Mouse (Mus musculus) midbrain, embryonic 13.5 days (tissue): ENCODE results near the gene Zfp867. TPM values are rescaled to one million over a fixed set of nuclear protein-coding genes. Genes with fewer than 3 reads are reported as not detected.

Source experiments
- ATAC-seq: fragments of 200-750 bp; cut with Nextera tagmentation; 2 replicates; pipeline ENCODE4 v1.8.0; 2017; ENCODE audit warnings: mild to moderate bottlenecking, moderate TSS enrichment, moderate library complexity
- H3K27ac ChIP-seq: fragments of 300-500 bp; sonication (generic); 2 replicates; pipeline ENCODE4 v1.5.1; 2015; ENCODE audit warnings: inconsistent platforms, mild to moderate bottlenecking, moderate library complexity
- H3K27me3 ChIP-seq: fragments of 300-500 bp; sonication (generic); 2 replicates; pipeline ENCODE4 v1.6.1; 2015; ENCODE audit warnings: mild to moderate bottlenecking, inconsistent platforms
- H3K36me3 ChIP-seq: fragments of 300-500 bp; sonication (generic); 2 replicates; pipeline ENCODE4 v1.6.1; 2015; ENCODE audit warnings: mild to moderate bottlenecking, inconsistent platforms
- H3K4me1 ChIP-seq: fragments of 300-500 bp; sonication (generic); replicated peaks from 2 replicates; pipeline ENCODE4 v1.6.1; 2015; ENCODE audit warnings: inconsistent platforms
- H3K4me2 ChIP-seq: fragments of 300-500 bp; sonication (generic); replicated peaks from 2 replicates; pipeline ENCODE4 v1.6.1; 2015; ENCODE audit warnings: moderate library complexity, mild to moderate bottlenecking, inconsistent platforms
- H3K4me3 ChIP-seq: fragments of 300-500 bp; sonication (generic); replicated peaks from 2 replicates; pipeline ENCODE4 v1.5.1; 2015; ENCODE audit warnings: mild to moderate bottlenecking, inconsistent platforms
- H3K9ac ChIP-seq: fragments of 300-500 bp; sonication (generic); replicated peaks from 2 replicates; pipeline ENCODE4 v1.6.1; 2015; ENCODE audit warnings: mild to moderate bottlenecking, inconsistent platforms
- H3K9me3 ChIP-seq: fragments of 300-500 bp; sonication (generic); 2 replicates; pipeline ENCODE4 v1.6.1; 2016; ENCODE audit warnings: mild to moderate bottlenecking, inconsistent platforms
- WGBS: fragments of 180-500 bp; shearing (Covaris S2); methylation state at CpG from one replicate; pipeline ENCODE4 v1.1.7; 2015; 5-methylcytosine and 5-hydroxymethylcytosine counted together
- polyA plus RNA-seq: library from polyadenylated mRNA; unstranded; fragments of >200 nt; fragmentation: Nextera tagmentation; extraction: Ambion mirVana; gene quantifications from 2 replicates; pipeline ENCODE4 v1.2.1, GENCODE M21; 2015

Zfp867 gene
- polyA plus RNA-seq, 1 experiment from 2014 or later, result 14.7 TPM

DNA sequence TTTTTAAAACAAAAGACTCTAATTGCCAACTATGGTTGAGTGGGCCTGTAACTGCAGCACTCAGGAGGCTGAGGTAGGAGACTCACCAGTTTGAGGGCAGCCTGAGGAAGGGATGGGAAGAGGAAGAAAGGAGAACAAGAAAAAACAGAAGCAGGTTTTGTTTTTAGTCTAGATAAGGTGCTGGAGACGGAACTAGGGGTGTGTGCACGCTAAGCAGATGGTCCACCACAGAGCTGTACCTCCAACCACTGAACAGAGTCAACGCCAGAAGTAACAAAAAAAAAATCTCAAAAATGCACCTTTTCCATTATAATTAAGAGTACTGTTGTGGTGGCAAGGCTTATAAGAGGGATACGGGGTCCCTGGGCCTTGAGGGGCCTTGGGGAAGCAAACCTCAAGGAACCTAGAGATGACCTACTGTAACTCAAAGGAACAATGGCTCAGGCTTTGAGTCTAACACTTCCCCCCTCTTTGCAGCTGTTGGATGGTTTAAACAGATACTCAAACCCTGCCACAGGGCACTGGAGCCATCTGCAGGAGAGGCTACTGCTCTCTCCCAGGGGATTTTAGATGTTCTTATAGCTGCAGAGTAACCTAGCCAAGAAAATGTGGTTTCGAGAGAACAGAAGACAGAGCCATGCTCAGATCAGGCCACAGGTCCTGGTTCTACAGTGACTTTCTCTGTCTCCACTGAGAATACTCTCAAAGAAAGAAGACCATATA is 29.9 kb upstream of the Zfp867 start:
- H3K4me1 ChIP-seq, result peaks cover 13% of the 10 kb centered on the region
- peaks cover 69% of the 10 kb centered on the region for H3K36me3 ChIP-seq
- no peaks in the 10 kb centered on the region for H3K9me3 ChIP-seq
- H3K9ac ChIP-seq, result no peak overlapping the region
- ATAC-seq, result no peak
- no peaks in the 10 kb centered on the region for H3K27me3 ChIP-seq
- H3K4me3 ChIP-seq, result no peak overlapping the region
- H3K27ac ChIP-seq, result no peak overlapping the region
- no peak overlapping the region for H3K4me2 ChIP-seq
- 95% methylated on average over 5 of the region's 5 CpGs for WGBS

DNA sequence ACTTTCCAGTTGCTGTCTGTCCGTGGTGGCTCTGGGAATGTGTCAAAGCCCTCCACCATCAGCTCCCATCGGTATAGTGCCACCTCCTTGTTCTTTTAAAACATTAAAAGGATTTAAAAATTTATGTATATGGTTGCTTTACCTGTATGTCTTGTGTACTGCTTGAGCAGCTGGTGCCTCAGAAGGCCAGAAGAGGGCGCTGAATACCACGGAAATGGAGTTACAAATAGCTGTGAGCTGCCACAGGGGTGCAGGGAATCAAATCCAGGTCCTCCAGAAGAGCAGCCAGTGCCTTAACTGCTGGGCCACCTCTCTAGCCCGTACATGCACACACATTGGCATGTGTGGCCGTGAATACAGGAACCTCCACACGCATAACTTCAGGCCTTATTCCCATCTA is 25.5 kb upstream of the Zfp867 start:
- peaks cover 98% of the 10 kb centered on the region for H3K36me3 ChIP-seq
- H3K27me3 ChIP-seq, result no peaks in the 10 kb centered on the region
- no peaks in the 10 kb centered on the region for H3K4me1 ChIP-seq
- 93% methylated on average over 7 of the region's 7 CpGs for WGBS
- no peak overlapping the region for H3K27ac ChIP-seq
- H3K9ac ChIP-seq, result no peak overlapping the region
- no peaks in the 10 kb centered on the region for H3K9me3 ChIP-seq
- no peak overlapping the region for H3K4me2 ChIP-seq
- ATAC-seq, result no peak
- H3K4me3 ChIP-seq, result no peak overlapping the region

DNA sequence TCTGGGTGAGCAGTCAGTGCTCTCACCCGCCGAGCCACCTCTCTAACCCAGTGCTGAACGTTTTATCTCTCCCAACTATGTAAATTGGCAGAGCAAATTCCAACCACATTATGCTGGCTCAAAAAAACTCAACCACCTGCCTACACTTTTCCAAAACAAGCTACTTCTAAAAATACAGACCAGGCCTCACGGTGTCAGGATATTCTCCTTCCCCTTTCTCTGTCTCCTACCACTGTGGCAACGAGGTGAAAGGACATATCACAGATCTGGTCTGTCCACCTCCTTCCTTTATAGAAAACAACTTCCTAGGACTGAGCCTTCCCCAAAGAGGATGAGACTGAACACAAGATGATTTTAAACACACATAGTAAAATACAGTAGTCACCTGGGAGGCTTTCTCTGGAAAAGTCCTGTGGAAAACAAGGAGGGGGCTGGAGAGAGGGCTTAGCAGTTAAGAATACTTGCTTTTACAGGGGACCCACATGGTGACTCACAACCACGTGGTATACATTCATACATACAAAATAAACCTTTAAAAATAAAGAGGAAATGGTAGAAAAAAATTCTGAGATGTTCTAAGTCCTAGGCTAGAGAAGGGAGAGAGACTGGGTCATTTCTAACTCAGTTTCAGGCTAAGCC is 24.5 kb upstream of the Zfp867 start:
- peaks cover 98% of the 10 kb centered on the region for H3K36me3 ChIP-seq

DNA sequence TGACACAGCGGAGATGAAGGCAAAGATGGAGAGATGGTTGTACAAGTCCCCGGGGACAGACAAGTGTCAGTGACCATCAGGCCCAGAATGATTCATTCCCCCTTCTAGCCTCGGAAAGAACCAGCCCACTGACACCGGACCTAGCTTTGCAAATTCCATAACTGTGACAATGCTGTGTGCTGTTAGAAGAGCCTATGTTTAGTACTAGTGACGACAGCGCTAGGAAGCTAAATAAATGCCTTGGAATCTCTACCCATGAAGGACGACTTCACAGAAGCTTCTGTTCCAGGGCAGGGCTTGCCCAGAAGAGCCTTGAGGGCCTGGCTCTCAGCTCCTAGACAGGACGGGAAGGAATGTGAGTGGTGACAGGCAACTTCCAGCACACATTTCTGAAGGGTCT is 13.9 kb upstream of the Zfp867 start:
- H3K27me3 ChIP-seq, result no peaks in the 10 kb centered on the region

More for the DNA sequence above, 24.5 kb upstream of the Zfp867 start:
- H3K9ac ChIP-seq, result no peak overlapping the region
- ATAC-seq, result no peak
- no peak overlapping the region for H3K4me3 ChIP-seq
- no peak overlapping the region for H3K4me2 ChIP-seq
- H3K27me3 ChIP-seq, result no peaks in the 10 kb centered on the region
- 95% methylated on average over 6 of the region's 6 CpGs for WGBS
- no peaks in the 10 kb centered on the region for H3K4me1 ChIP-seq
- no peak overlapping the region for H3K27ac ChIP-seq
- no peaks in the 10 kb centered on the region for H3K9me3 ChIP-seq

DNA sequence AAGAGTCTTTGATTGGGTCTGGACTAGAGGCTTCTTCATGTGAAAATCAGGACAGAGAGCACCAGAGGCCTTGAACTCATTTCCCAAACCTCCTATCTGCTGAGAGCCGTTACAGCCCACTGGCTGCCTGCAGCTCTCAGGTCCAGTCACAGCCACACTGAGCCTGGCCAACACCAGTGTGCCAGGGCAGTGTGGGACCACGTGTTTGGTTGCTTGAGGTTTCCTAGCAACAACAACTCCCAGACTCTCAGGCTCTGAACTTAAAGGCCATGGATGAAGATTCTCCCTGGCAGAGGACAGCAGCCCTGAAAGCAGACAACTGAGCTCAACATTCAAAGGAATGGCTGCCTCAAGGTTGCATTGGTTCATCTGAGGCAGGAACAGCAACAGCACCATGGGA is 13.4 kb upstream of the Zfp867 start:
- no peak for ATAC-seq
- Histone ChIP-seq H3K4me1 (no peaks in the 10 kb centered on the region), H3K4me3 (no peak overlapping the region), H3K9me3 (no peaks in the 10 kb centered on the region), H3K36me3 (peaks cover 57% of the 10 kb centered on the region), H3K27me3 (no peaks in the 10 kb centered on the region), H3K9ac (no peak overlapping the region), H3K4me2 (no peak overlapping the region), H3K27ac (no peak overlapping the region)
- 56% methylated on average over 2 of the region's 2 CpGs for WGBS

More for the DNA sequence above, 13.9 kb upstream of the Zfp867 start:
- H3K4me1 ChIP-seq, result no peaks in the 10 kb centered on the region
- no peak overlapping the region for H3K27ac ChIP-seq
- no peaks in the 10 kb centered on the region for H3K9me3 ChIP-seq
- no peak overlapping the region for H3K4me2 ChIP-seq
- no peak overlapping the region for H3K4me3 ChIP-seq
- WGBS, result 91% methylated on average over 8 of the region's 8 CpGs
- peaks cover 63% of the 10 kb centered on the region for H3K36me3 ChIP-seq
- no peak for ATAC-seq
- H3K9ac ChIP-seq, result no peak overlapping the region

DNA sequence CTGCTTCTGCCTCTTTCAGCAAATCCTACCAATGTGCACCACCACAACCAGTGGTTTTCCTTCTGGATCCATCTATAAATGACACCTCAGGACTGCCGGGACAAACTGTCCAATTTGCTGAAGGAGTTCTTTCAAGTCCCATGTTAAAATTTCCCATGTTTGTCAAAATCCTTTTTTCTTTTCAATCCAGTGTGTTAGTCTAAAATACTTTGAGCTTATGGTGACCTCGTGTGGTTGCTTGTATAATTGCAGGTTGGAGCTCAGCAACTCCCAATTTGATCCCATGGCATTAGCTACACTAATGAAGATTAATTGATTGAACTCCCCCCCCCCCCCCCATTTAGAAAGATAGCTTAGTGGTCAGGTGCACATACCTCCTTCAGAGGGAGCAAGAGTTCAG is 10.9 kb upstream of the Zfp867 start:
- WGBS, result 6% methylated on average over 2 of the region's 2 CpGs

DNA sequence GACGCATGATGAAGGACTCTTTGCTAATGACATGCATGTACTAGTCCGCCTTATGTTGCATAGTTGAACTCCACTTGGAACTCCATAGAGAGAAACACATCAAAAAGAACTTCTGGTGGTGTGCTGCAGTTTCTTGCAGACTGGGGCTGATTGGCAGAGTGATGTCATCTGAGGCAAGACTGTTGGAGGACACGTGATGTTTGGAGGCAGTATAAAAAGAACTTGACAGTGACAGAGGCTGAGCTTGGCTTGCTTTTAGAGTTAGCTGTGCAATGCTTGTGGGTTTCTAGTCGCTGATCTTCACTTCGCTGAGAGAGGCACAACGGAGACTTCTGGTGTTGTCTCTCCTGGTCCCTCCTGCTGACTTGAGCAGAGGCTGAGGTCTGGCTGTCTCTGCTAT is 5.0 kb upstream of the Zfp867 start:
- no peak for ATAC-seq
- no peak overlapping the region for H3K4me3 ChIP-seq
- no peak overlapping the region for H3K9ac ChIP-seq
- no peak overlapping the region for H3K4me2 ChIP-seq
- H3K27ac ChIP-seq, result no peak overlapping the region
- H3K36me3 ChIP-seq, result no peaks in the 10 kb centered on the region
- no peaks in the 10 kb centered on the region for H3K9me3 ChIP-seq
- H3K4me1 ChIP-seq, result no peaks in the 10 kb centered on the region
- 71% methylated on average over 6 of the region's 6 CpGs for WGBS
- peaks cover 10% of the 10 kb centered on the region; the same call in 1 of the 2 replicates for H3K27me3 ChIP-seq

More for the DNA sequence above, 10.9 kb upstream of the Zfp867 start:
- H3K27ac ChIP-seq, result no peak overlapping the region
- H3K9ac ChIP-seq, result no peak overlapping the region
- no peaks in the 10 kb centered on the region for H3K27me3 ChIP-seq
- no peak for ATAC-seq
- H3K4me2 ChIP-seq, result no peak overlapping the region
- H3K36me3 ChIP-seq, result peaks cover 35% of the 10 kb centered on the region
- H3K4me1 ChIP-seq, result no peaks in the 10 kb centered on the region
- no peak overlapping the region for H3K4me3 ChIP-seq
- no peaks in the 10 kb centered on the region for H3K9me3 ChIP-seq

DNA sequence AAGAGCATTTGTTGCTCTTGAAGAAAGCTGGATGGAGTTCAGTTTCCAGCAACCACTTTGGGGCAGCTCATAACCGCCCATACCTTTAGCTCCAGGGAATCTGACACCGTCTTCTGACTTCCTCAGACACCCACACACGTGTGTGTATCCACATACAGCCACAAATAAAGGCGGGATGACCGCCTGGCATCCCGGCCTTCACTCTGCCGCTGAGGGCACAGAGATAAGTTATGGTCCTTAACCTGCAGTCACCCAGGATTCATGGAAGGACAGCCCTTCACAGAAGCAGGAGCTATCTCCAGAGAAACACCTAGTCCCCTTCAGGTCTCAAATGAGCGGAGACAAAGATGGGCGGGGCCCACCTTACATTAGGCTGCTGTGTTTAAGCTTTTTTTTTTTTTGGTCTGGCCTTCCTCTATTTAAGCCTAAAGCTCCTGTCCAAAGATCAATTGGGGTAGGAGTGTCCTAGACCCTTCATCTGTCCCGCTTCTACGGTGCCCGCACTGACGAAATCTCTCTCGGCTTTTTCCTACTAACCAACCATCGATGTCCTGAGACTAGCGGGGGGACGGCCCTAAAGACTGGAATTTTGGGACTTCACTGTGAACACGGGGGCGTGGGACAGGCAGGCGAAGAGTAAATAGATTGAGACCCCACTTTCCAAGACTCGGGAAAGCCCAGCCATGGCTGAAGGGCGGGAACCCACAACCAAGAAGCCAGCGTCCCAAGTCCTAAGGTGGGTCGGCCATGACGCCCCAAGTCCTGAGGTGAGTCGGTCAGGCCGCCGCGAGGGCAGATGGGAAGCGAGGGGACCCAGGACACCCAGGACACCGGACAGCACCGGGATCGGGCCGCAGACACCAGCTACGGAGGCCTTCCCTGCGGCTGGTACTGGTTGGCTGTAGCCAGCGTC is 605 bp downstream of the Zfp867 start:
- peak; percentile 85; the same call in 1 of the 2 replicates for ATAC-seq
- Histone ChIP-seq H3K4me2 (peak overlapping the region; percentile 87), H3K36me3 (peaks cover 2% of the 10 kb centered on the region; the same call in 1 of the 2 replicates), H3K27me3 (peaks cover 10% of the 10 kb centered on the region; the same call in 1 of the 2 replicates), H3K9ac (peak overlapping the region; percentile 96), H3K4me3 (peak overlapping the region; percentile 93), H3K27ac (peak overlapping the region; percentile 82), H3K4me1 (peaks cover 9% of the 10 kb centered on the region), H3K9me3 (no peaks in the 10 kb centered on the region)
- 8% methylated on average over 37 of the region's 37 CpGs for whole genome bisulfite sequencing

DNA sequence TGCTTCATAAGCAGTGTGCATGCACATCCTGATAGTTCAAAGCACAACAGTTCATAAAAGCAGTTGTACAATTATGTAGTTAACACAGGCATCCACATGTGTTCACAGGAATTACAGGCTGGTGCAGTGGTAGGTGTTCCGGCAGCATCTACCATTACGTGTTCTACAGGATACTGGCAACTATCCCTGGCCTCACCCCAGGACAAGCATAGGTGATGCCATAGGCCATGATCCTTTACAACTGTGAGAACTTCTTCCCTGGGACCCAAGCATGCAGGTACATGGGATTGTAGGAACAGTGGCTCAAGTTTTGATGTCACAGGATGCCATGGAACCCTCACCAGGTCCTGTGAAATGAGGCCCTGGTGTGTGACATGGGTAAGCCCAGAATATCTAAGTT is 11.8 kb downstream of the Zfp867 start:
- H3K9ac ChIP-seq, result no peak overlapping the region
- no peak overlapping the region for H3K4me3 ChIP-seq
- no peak overlapping the region for H3K4me2 ChIP-seq
- H3K27me3 ChIP-seq, result no peaks in the 10 kb centered on the region
- no peaks in the 10 kb centered on the region for H3K4me1 ChIP-seq
- H3K27ac ChIP-seq, result no peak overlapping the region
- 92% methylated on average over 2 of the region's 2 CpGs for WGBS
- ATAC-seq, result no peak
- H3K9me3 ChIP-seq, result peaks cover 20% of the 10 kb centered on the region
- peaks cover 77% of the 10 kb centered on the region for H3K36me3 ChIP-seq

DNA sequence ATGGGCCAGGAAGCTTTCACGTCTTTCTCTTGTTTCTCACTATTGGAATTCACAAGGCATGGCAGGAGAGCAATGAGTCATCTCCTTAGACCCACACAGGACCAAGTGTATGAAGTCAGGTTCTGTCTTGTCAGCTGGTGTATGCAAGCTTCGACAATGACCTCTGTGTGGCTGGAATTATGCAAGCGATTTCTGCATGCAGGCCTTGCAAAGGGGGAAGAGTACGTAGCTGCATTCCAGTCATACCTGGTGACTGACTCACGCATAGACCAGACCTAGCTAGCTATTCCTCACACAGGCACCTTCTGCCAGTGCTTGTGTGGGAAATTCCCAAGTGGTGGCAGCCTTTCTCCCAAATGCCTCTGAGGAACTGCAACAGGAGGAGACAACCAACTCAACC is 13.3 kb downstream of the Zfp867 start:
- peaks cover 14% of the 10 kb centered on the region for H3K9me3 ChIP-seq
- no peaks in the 10 kb centered on the region for H3K4me1 ChIP-seq
- WGBS, result 67% methylated on average over 5 of the region's 5 CpGs
- H3K9ac ChIP-seq, result no peak overlapping the region
- H3K4me3 ChIP-seq, result no peak overlapping the region
- no peak overlapping the region for H3K4me2 ChIP-seq
- 0 out of 2 replicates have a peak overlapping the region, but pooled peaks have one; percentile 5 for H3K27ac ChIP-seq
- ATAC-seq, result no peak
- H3K36me3 ChIP-seq, result peaks cover 79% of the 10 kb centered on the region
- no peaks in the 10 kb centered on the region for H3K27me3 ChIP-seq

DNA sequence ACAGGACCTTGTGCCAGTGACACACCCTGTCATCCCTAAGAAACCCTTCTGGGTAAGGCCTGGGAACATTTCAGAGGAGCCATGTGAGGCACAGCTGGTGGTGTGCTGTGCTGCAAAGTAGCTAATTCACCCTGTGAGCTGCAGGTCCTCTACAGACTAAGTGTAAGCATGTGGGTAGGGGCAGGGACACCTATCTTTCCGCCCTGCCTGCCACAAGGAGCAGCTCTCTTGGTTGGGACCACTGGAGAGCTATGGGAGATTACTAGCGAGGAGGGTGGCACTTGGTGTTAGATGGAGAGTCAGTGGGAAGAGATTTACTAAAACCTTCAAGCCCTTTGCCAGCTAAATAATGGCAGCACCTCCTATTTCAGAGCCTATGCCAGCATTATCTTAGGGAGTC is 15.4 kb downstream of the Zfp867 start:
- no peaks in the 10 kb centered on the region for H3K4me1 ChIP-seq
- peaks cover 66% of the 10 kb centered on the region for H3K36me3 ChIP-seq
- no peaks in the 10 kb centered on the region for H3K27me3 ChIP-seq
- no peak overlapping the region for H3K27ac ChIP-seq
- no peak overlapping the region for H3K4me3 ChIP-seq
- H3K4me2 ChIP-seq, result no peak overlapping the region
- no peaks in the 10 kb centered on the region for H3K9me3 ChIP-seq
- no peak for ATAC-seq
- 85% methylated on average over 2 of the region's 2 CpGs for WGBS
- H3K9ac ChIP-seq, result no peak overlapping the region

DNA sequence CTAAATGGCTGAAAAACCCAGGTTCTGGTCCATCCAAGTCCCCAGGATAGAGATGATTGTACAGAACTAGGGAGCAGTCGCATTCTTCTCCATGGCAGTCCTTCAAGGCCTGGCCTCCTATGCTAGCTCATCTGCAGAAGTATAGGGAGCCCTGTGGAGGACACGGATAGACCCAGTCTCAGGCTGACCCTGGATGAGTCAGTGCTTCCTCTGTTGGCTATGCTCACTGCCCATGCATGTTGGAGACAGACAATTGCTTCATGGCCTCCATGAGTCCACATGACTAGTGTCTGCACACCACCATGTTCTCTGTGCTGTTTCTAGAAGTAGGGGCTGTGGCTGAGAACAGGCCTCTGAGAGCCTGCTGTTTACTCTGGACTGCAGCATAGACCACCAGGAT is 15.9 kb downstream of the Zfp867 start:
- ATAC-seq, result no peak
- Histone ChIP-seq H3K27ac (no peak overlapping the region), H3K27me3 (no peaks in the 10 kb centered on the region), H3K4me2 (no peak overlapping the region), H3K4me1 (peaks cover 3% of the 10 kb centered on the region), H3K4me3 (no peak overlapping the region), H3K9ac (no peak overlapping the region), H3K36me3 (peaks cover 62% of the 10 kb centered on the region), H3K9me3 (no peaks in the 10 kb centered on the region)
- WGBS, result 96% methylated on average over 2 of the region's 2 CpGs
